Mouse (Mus musculus) limb, embryonic 11.5 days (tissue): ENCODE data around the gene Fam53b. TPM values are rescaled to one million over a fixed set of nuclear protein-coding genes. Genes with fewer than 3 reads are reported as not detected.
"Not testable (repeated sequence)": the region's sequence is repeated elsewhere in the genome, so short reads cannot be mapped to it uniquely, and the experiment has no call there.

Experiments used
- ATAC-seq: fragments of 200-750 bp; cut with Nextera tagmentation; 2 replicates; pipeline ENCODE4 v1.8.0; 2017; ENCODE audit warnings: low read depth; ENCODE audit not compliant: insufficient number of reproducible peaks, low FRiP score, low TSS enrichment
- DNase-seq: peaks from one replicate; pipeline ENCODE4 v3.0.0-alpha.2; 2015; ENCODE audit warnings: low spot score
- H3K27ac ChIP-seq: fragments of 300-500 bp; sonication (generic); replicated peaks from 2 replicates; pipeline ENCODE4 v1.5.1; 2014; ENCODE audit warnings: low read depth, mild to moderate bottlenecking, low read length
- H3K27me3 ChIP-seq: fragments of 300-500 bp; sonication (generic); 2 replicates; pipeline ENCODE4 v1.6.1; 2014; ENCODE audit warnings: mild to moderate bottlenecking, low read length, mixed read lengths; ENCODE audit not compliant: control insufficient read depth, insufficient read depth
- H3K36me3 ChIP-seq: fragments of 300-500 bp; sonication (generic); 2 replicates; pipeline ENCODE4 v1.6.1; 2014; ENCODE audit warnings: mild to moderate bottlenecking, low read length, moderate library complexity, mixed read lengths; ENCODE audit not compliant: control insufficient read depth, insufficient read depth
- H3K4me1 ChIP-seq: fragments of 300-500 bp; sonication (generic); 2 replicates; pipeline ENCODE4 v1.6.1; 2014; ENCODE audit warnings: low read length, mixed read lengths; ENCODE audit not compliant: control insufficient read depth, insufficient read depth
- H3K4me2 ChIP-seq: fragments of 300-500 bp; sonication (generic); 2 replicates; pipeline ENCODE4 v1.6.1; 2014; ENCODE audit warnings: low read depth, mild to moderate bottlenecking, moderate library complexity; ENCODE audit not compliant: severe bottlenecking
- H3K4me3 ChIP-seq: fragments of 300-500 bp; sonication (generic); 2 replicates; pipeline ENCODE4 v1.5.1; 2014; ENCODE audit warnings: low read depth, low read length
- H3K9ac ChIP-seq: fragments of 300-500 bp; sonication (generic); 2 replicates; pipeline ENCODE4 v1.6.1; 2014; ENCODE audit warnings: mild to moderate bottlenecking, low read length
- H3K9me3 ChIP-seq: fragments of 300-500 bp; sonication (generic); 2 replicates; pipeline ENCODE4 v1.6.1; 2016; ENCODE audit warnings: low read length; ENCODE audit not compliant: control insufficient read depth
- WGBS: fragments of 180-500 bp; shearing (Covaris S2); extraction: QIAGEN DNeasy Blood & Tissue Kit; methylation state at CpG from one replicate; pipeline ENCODE4 v1.1.7; 2014; 5-methylcytosine and 5-hydroxymethylcytosine counted together
- polyA plus RNA-seq: library from polyadenylated mRNA; unstranded; fragments of >200 nt; fragmentation: Nextera tagmentation; extraction: Ambion mirVana; gene quantifications from 2 replicates; pipeline ENCODE4 v1.2.1, GENCODE M21; 2014

Fam53b gene
- polyA plus RNA-seq, 1 experiment from 2014 or later: 23.8 TPM

GRCm38 (mm10) chr7:132662831-132663230 is 150.9 kb downstream of the Fam53b start:
- not testable (repeated sequence) for H3K27me3 ChIP-seq, H3K27ac ChIP-seq, H3K4me2 ChIP-seq, DNase-seq, H3K4me3 ChIP-seq, H3K9ac ChIP-seq, ATAC-seq, H3K9me3 ChIP-seq, H3K36me3 ChIP-seq
- H3K4me1 ChIP-seq: peaks cover 22% of the 10 kb centered on the region
- 65% methylated on average over 6 of the region's 6 CpGs for WGBS

Other genes with a start within 250 kb of the Fam53b start
- gene Oat, start 237.5 kb downstream of the Fam53b start, polyA plus RNA-seq: 136 and 139 TPM in 2 replicates
- 0.04 and 0.09 TPM in 2 replicates for gene Nkx1-2, start 214.2 kb downstream of the Fam53b start, polyA plus RNA-seq
- 20.6 and 22.4 TPM in 2 replicates for gene Lhpp, start 203.2 kb downstream of the Fam53b start, polyA plus RNA-seq
- 76.6 and 79.4 TPM in 2 replicates for gene Eef1akmt2, start 38.8 kb upstream of the Fam53b start, polyA plus RNA-seq
- 40.7 and 41.3 TPM in 2 replicates for gene Abraxas2, start 45.3 kb upstream of the Fam53b start, polyA plus RNA-seq
- 16.5 and 16.6 TPM in 2 replicates for gene Zranb1, start 117.3 kb upstream of the Fam53b start, polyA plus RNA-seq